Mouse (Mus musculus) C2C12 (cell line): ENCODE measurements around the gene Dmgdh. TPM values are rescaled to one million over a fixed set of nuclear protein-coding genes. Genes with fewer than 3 reads are reported as not detected.

Experiments
- H3K27me3 ChIP-seq: one replicate; pipeline ENCODE4 v1.6.1; 2011; ENCODE audit not compliant: control insufficient read depth, insufficient read depth, insufficient read length
- H3K36me3 ChIP-seq: one replicate; pipeline ENCODE4 v1.6.1; 2011; ENCODE audit not compliant: control insufficient read depth, insufficient read depth
- H3K4me3 ChIP-seq: one replicate; pipeline ENCODE4 v1.5.1; 2011; ENCODE audit warnings: mild to moderate bottlenecking, control low read depth; ENCODE audit not compliant: poor library complexity, insufficient read depth, severe bottlenecking
- H3K79me2 ChIP-seq: one replicate; pipeline ENCODE4 v1.6.1; 2011; ENCODE audit not compliant: control insufficient read depth, insufficient read depth
- H3K79me3 ChIP-seq: one replicate; pipeline ENCODE4 v1.6.1; 2011; ENCODE audit warnings: low read depth, control low read depth
- H3ac ChIP-seq: one replicate; pipeline ENCODE3; 2011; ENCODE audit warnings: low read depth; ENCODE audit not compliant: control insufficient read depth, insufficient read length
- CEBPB ChIP-seq: IDR thresholded peaks from one replicate; pipeline ENCODE4 v1.6.1; 2011; ENCODE audit warnings: low read depth, mild to moderate bottlenecking, control low read depth, moderate library complexity
- CTCF ChIP-seq: IDR thresholded peaks from one replicate; pipeline ENCODE4 v1.5.1; 2011; ENCODE audit not compliant: control insufficient read depth, insufficient read depth, insufficient read length
- FOSL1 ChIP-seq: IDR thresholded peaks from one replicate; pipeline ENCODE4 v1.8.0; 2011; ENCODE audit warnings: mild to moderate bottlenecking, low read length; ENCODE audit not compliant: poor library complexity, insufficient read depth, severe bottlenecking
- MAX ChIP-seq: IDR thresholded peaks from one replicate; pipeline ENCODE4 v1.6.1; 2011; ENCODE audit warnings: mild to moderate bottlenecking, control low read depth
- MYOD1 ChIP-seq: IDR thresholded peaks from one replicate; pipeline ENCODE4 v1.6.1; 2011; ENCODE audit warnings: low read depth; ENCODE audit not compliant: control insufficient read depth, insufficient read length
- MYOG ChIP-seq: IDR thresholded peaks from one replicate; pipeline ENCODE4 v1.6.1; 2011; ENCODE audit not compliant: control insufficient read depth, insufficient read length; ENCODE audit errors: extremely low read depth
- USF1 ChIP-seq: IDR thresholded peaks from one replicate; pipeline ENCODE4 v1.6.1; 2011; ENCODE audit warnings: low read depth, mild to moderate bottlenecking, control low read depth, moderate library complexity
- long read RNA-seq, 2 experiments: library from polyadenylated mRNA; unstranded; transcript quantifications; one replicate each; pipeline ENCODE4 v2.0.0; 2019 to 2020
- polyA plus RNA-seq: library from polyadenylated mRNA; unstranded; fragments of >200 nt; fragmentation: generic; extraction: Trizol; gene quantifications from one replicate; pipeline ENCODE4 v1.2.1, GENCODE M21; 2012; ENCODE audit warnings: missing spikeins

Dmgdh gene
- polyA plus RNA-seq, result not detected
- long read RNA-seq, experiment 1, result 0 reads
- long read RNA-seq, experiment 2, result 0 reads

- no peak within 1 kb of the TSS for H3K4me3 ChIP-seq
- no peaks in the 10 kb centered on the region for H3K79me3 ChIP-seq
- TF ChIP-seq MYOD1, result no peak
- TF ChIP-seq FOSL1, result no peak
- TF ChIP-seq CEBPB, result no peak
- no peak for TF ChIP-seq MYOG
- no peak for TF ChIP-seq MAX
- TF ChIP-seq USF1, result no peak
- TF ChIP-seq CTCF, result no peak
Measured at GRCm38 (mm10) chr13:93674131-93674561, at the start of gene Dmgdh, which contains the start of gene Bhmt2. Gene Dmgdh (plus strand): TSS chr13:93674433. Gene Bhmt2 (minus strand): TSS chr13:93674302.

DNA sequence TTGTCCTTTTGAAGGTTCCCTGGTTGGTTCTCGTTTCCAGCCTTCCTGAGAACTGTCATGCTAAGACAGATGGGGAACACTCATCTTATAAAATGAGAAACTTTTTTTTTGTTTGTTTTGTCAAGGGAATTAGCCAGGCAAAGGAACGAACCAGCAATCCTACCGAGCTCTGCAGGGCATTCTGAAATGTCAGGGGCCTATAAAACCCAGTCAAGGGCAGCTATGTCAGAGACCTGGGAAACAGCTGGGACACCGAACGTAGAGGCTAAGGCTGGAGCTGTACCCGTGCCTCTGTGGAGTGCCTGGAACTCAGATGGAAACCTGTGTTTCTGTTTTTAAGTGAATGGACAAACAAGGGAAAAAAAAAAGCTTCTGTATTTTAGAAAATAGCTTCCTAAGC lies 45.4 kb upstream of the Dmgdh start:
- TF ChIP-seq CEBPB (no peak), FOSL1 (no peak), MAX (no peak), CTCF (no peak), MYOD1 (no peak), USF1 (no peak), MYOG (no peak)
- H3K36me3 ChIP-seq, result no peaks in the 10 kb centered on the region
- H3K79me3 ChIP-seq, result no peaks in the 10 kb centered on the region
- H3K27me3 ChIP-seq, result no peaks in the 10 kb centered on the region
- no peak overlapping the region for H3K4me3 ChIP-seq
- no peaks in the 10 kb centered on the region for H3K79me2 ChIP-seq
- H3ac ChIP-seq, result no peak overlapping the region

More at GRCm38 (mm10) chr13:93674131-93674561, at the start of gene Dmgdh, which contains the start of gene Bhmt2:
- no peaks in the 10 kb centered on the region for H3K36me3 ChIP-seq
- no peaks in the 10 kb centered on the region for H3K27me3 ChIP-seq
- no peaks in the 10 kb centered on the region for H3K79me2 ChIP-seq
- H3ac ChIP-seq, result no peak within 1 kb of the TSS

- H3K79me3 ChIP-seq, result no peaks in the 10 kb centered on the region
- H3K79me2 ChIP-seq, result no peaks in the 10 kb centered on the region
- no peak overlapping the region for H3K4me3 ChIP-seq
- H3K36me3 ChIP-seq, result no peaks in the 10 kb centered on the region
- peaks cover 5% of the 10 kb centered on the region for H3K27me3 ChIP-seq
- H3ac ChIP-seq, result no peak overlapping the region
- TF ChIP-seq MYOD1, result no peak
- no peak for TF ChIP-seq MAX
- no peak for TF ChIP-seq CEBPB
- TF ChIP-seq USF1, result no peak
- TF ChIP-seq MYOG, result no peak
- TF ChIP-seq CTCF, result no peak
- no peak for TF ChIP-seq FOSL1
Measured at GRCm38 (mm10) chr13:93630941-93631705, 43.1 kb upstream of the Dmgdh start.

- Histone ChIP-seq H3K79me2 (no peaks in the 10 kb centered on the region), H3K79me3 (no peaks in the 10 kb centered on the region), H3K27me3 (peaks cover 10% of the 10 kb centered on the region), H3K36me3 (no peaks in the 10 kb centered on the region), H3ac (no peak overlapping the region), H3K4me3 (no peak overlapping the region)
- TF ChIP-seq FOSL1 (no peak), CTCF (no peak), MYOG (no peak), MYOD1 (no peak), USF1 (no peak), MAX (no peak), CEBPB (no peak)
Measured at GRCm38 (mm10) chr13:93632927-93633326, 41.3 kb upstream of the Dmgdh start.

GRCm38 (mm10) chr13:93636561-93636960 lies 37.7 kb upstream of the Dmgdh start:
- TF ChIP-seq MYOD1 (no peak), CEBPB (no peak), CTCF (no peak), MYOG (no peak), FOSL1 (no peak), MAX (no peak), USF1 (no peak)
- Histone ChIP-seq H3K4me3 (no peak overlapping the region), H3ac (no peak overlapping the region), H3K36me3 (no peaks in the 10 kb centered on the region), H3K27me3 (peaks cover 18% of the 10 kb centered on the region), H3K79me2 (no peaks in the 10 kb centered on the region), H3K79me3 (no peaks in the 10 kb centered on the region)
